In the genomic region with DNA sequence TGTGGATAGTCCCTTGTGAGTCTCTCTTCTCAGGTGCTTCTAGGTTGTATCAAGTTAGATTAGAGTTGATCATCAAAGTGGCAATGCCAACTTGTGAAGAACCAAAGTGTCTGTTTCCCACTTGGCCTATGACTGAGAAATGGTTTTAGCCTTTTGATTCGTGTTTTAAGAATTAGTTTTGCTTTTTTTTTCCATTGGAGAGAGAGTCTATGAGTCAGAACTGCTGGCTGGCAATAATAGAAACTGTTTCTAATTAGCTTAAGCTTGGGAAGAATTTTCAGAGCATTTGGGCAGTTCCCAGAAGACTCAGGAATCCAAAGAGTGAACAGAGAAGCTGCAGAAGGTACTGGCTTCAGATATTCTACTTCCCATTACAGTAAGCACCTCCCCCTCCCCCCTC, we compare ENCODE assay signal across 35 mouse cellular contexts.
DNase-seq lines count a peak whose midpoint lies in the region; ATAC-seq and TF ChIP-seq lines count a peak whose summit lies in the region.
"Had no signal": no experiment of that assay in that cellular context is flagged by ENCODE, and none has a peak within 500 bp of the region (broad histone marks: within the 10 kb centered on the region; RNA-seq: fewer than 3 reads in every experiment).

No protein-coding gene starts in this region.

- H3K4me1 ChIP-seq in embryonic fibroblast, embryonic 13.5 days (ENCODE audit: control insufficient read depth, insufficient read depth, low read length) = peaks cover 8% of the 10 kb centered on the region
- H3K4me1 ChIP-seq in forebrain, postnatal 0 days (ENCODE audit: insufficient read depth) = no peaks in the 10 kb centered on the region
- H3K4me1 ChIP-seq: forebrain, embryonic 15.5 days; hindbrain, embryonic 12.5 days; intestine, embryonic 15.5 days; liver, embryonic 15.5 days; neural tube, embryonic 15.5 days had no signal

- no peaks in the 10 kb centered on the region for H3K9me3 ChIP-seq in forebrain, postnatal 0 days (ENCODE audit: low read length)
- H3K9me3 ChIP-seq: embryonic facial prominence, embryonic 13.5 days; forebrain, embryonic 15.5 days; hindbrain, embryonic 12.5 days; intestine, embryonic 15.5 days; liver, embryonic 15.5 days; neural tube, embryonic 15.5 days had no signal

- TF ChIP-seq CTCF in embryonic fibroblast, embryonic 13.5 days (IDR thresholded peaks at IDR 0.05; ENCODE audit: borderline replicate concordance, insufficient read depth, low read length) = no peak
- no peak for TF ChIP-seq CTCF in forebrain, postnatal 0 days (IDR thresholded peaks at IDR 0.05; ENCODE audit: low read depth)

- no peak for TF ChIP-seq POLR2A in embryonic fibroblast, embryonic 13.5 days (IDR thresholded peaks at IDR 0.05; ENCODE audit: low read depth, low read length)

- WGBS in forebrain, postnatal 0 days = 40% methylated on average over 1 of the region's 1 CpGs

- H3K4me2 ChIP-seq in forebrain, postnatal 0 days (ENCODE audit: low read depth) = no peak overlapping the region
- H3K4me2 ChIP-seq: embryonic facial prominence, embryonic 13.5 days; forebrain, embryonic 15.5 days; heart, embryonic 11.5 days; hindbrain, embryonic 12.5 days; intestine, embryonic 15.5 days; liver, embryonic 15.5 days; lung, embryonic 14.5 days; neural tube, embryonic 15.5 days had no signal

- H3K9ac ChIP-seq in forebrain, postnatal 0 days = no peak overlapping the region
- H3K9ac ChIP-seq: embryonic facial prominence, embryonic 13.5 days; forebrain, embryonic 15.5 days; hindbrain, embryonic 12.5 days; intestine, embryonic 15.5 days; liver, embryonic 15.5 days; lung, embryonic 14.5 days; neural tube, embryonic 15.5 days had no signal

- no peak overlapping the region for H3K4me3 ChIP-seq in embryonic fibroblast, embryonic 13.5 days (ENCODE audit: insufficient read depth, low read length)
- no peak overlapping the region for H3K4me3 ChIP-seq in forebrain, postnatal 0 days (ENCODE audit: low read depth, low read length)
- H3K4me3 ChIP-seq: embryonic facial prominence, embryonic 13.5 days; forebrain, embryonic 15.5 days; hindbrain, embryonic 12.5 days; intestine, embryonic 15.5 days; liver, embryonic 15.5 days; neural tube, embryonic 15.5 days had no signal

- no peak for ATAC-seq in forebrain, postnatal 0 days
- ATAC-seq: activated CD4-positive, CD25-positive, alpha-beta regulatory T cell, adult 4 months; CD4-positive, CD25-positive, alpha-beta regulatory T cell, adult 4 months; forebrain, embryonic 15.5 days; hindbrain, postnatal 0 days; intestine, embryonic 15.5 days had no signal

- no peaks in the 10 kb centered on the region for H3K27me3 ChIP-seq in forebrain, postnatal 0 days (ENCODE audit: insufficient read depth, low read length)
- H3K27me3 ChIP-seq: embryonic facial prominence, embryonic 13.5 days; forebrain, embryonic 15.5 days; hindbrain, embryonic 12.5 days; intestine, embryonic 15.5 days; liver, embryonic 15.5 days; neural tube, embryonic 15.5 days had no signal

- peak overlapping the region; percentile 96 for H3K27ac ChIP-seq in embryonic fibroblast, embryonic 13.5 days (ENCODE audit: insufficient read depth, low read length)
- no peak overlapping the region for H3K27ac ChIP-seq in forebrain, postnatal 0 days (ENCODE audit: low read depth, low read length)
- H3K27ac ChIP-seq: forebrain, embryonic 15.5 days; hindbrain, embryonic 12.5 days; hindbrain, postnatal 0 days; intestine, embryonic 15.5 days; kidney, postnatal 0 days; liver, embryonic 15.5 days; neural tube, embryonic 15.5 days; stomach, postnatal 0 days had no signal

- DNase-seq in frontal cortex, adult 2 months (ENCODE audit: extremely low spot score in 1 of 2, low spot score in 1 of 2) = peak; percentile 36 to 66
- no peak for DNase-seq in frontal cortex, postnatal 14 days (ENCODE audit: low spot score in 2 of 2)
- peak; percentile 60 for DNase-seq in right cerebral cortex, adult 18-20 months
- no peak for DNase-seq in right cerebral cortex, postnatal 4 days
- no peak for DNase-seq in adrenal gland, postnatal 14 days
- no peak for DNase-seq in forebrain, postnatal 0 days
- DNase-seq: adrenal gland, adult 8-10 months; cerebellum, adult 11 months; cerebellum, adult 9-10 months; embryo, embryonic 11 days; gastrocnemius, postnatal 25 days; heart, postnatal 36 days; kidney, adult 8-10 months; kidney, postnatal 4 days; liver; lung, embryonic 14.5 days; lung, postnatal 14 days; midbrain, embryonic 14.5 days; retina, postnatal 1 day; spleen, adult 18-20 months; thymus, adult 2 months; thymus, postnatal 36 days had no signal

- no peaks in the 10 kb centered on the region for H3K36me3 ChIP-seq in forebrain, postnatal 0 days (ENCODE audit: insufficient read depth)
- H3K36me3 ChIP-seq: embryonic facial prominence, embryonic 13.5 days; forebrain, embryonic 15.5 days; hindbrain, embryonic 12.5 days; intestine, embryonic 15.5 days; liver, embryonic 15.5 days; neural tube, embryonic 15.5 days had no signal

Comparison
In these comparisons a context has a peak if more than half of its experiments do, and no peak if none do; other contexts are left out.
1. DNase-seq: peak in frontal cortex, adult 2 months (2 of 2) and right cerebral cortex, adult 18-20 months (single experiment); none in frontal cortex, postnatal 14 days (0 of 2), right cerebral cortex, postnatal 4 days (single experiment), adrenal gland, postnatal 14 days (single experiment) and forebrain, postnatal 0 days (single experiment).